Mouse (Mus musculus): ENCODE data around the gene Snx25. TPM values are rescaled to one million over a fixed set of nuclear protein-coding genes. Genes with fewer than 3 reads are reported as not detected.

Gene Snx25
- polyA plus RNA-seq, 1 experiment from 2014 or later = 6.0 TPM

DNA sequence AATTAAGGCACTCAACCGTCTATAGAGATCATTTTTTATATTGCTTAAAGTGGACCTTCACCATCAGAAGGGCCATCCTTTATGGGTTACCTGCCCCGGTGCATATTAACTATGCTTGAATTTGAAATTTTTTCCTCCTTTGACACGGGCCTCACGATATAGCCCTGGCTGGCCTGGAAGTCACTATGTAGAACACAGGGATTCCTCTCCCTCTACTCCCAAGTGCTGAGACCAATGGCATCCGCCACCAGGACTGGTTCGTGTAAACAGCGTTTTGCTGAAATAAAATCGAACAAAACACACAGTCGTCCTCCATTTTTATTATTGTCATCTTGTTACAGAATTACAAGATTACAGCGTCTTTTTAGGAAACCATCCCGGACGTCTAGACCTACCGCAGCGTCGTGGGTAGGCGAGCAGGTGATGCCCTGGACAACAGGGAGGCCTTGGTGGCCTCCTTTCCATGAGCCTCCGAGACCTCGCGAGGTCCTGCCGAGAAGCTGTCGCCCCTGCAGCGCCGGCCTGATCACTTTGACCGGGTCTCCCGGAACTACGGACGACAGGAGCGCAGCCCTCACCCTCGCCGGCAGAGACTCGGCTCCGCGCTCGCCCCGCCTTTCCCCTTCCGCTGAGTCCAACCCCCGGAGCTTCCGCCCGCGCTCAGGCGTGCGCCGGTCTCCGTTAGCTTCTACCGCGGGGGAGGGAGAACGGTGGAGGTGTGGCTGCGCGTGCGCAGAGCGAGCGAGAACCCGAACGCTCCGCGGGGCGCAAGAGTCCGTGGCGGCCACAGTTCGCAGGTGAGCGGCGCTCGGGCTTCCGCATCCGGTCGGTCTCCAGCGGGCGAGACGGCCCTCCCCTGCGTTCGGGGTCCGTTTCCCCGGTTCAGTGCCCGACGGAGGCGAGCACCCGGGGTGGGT lies 11.3 kb upstream of the Snx25 start:
- WGBS = 1% methylated on average over 75 of the region's 77 CpGs
- peak overlapping the region; percentile 81 for H3K4me2 ChIP-seq (ENCODE audit: low read depth, low read length)

DNA sequence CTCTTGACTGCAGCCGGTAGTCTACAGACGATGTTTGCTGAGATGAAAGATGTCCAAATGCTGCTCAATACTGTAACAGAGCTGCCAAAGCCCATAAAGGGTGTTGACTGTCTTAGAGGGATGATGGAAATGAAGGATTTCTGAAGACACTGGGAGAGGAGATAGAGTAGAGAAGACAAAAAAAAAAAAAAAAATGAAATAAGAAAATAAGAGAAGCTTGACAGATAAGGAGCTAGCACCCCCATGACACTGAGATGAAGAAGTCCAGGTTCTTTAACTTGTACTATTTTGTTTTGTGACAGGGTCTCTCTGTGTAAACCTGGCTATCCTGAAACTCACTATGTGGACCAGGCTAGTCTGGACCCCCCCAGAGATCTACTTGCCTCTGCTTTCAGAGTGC lies 1.1 kb upstream of the Snx25 start:
- no peak overlapping the region for H3K27ac ChIP-seq (ENCODE audit: low read length)
- no peaks in the 10 kb centered on the region for H3K9me3 ChIP-seq (replicated peaks; ENCODE audit: control insufficient read depth, low read length)
- H3K4me1 ChIP-seq (ENCODE audit: control insufficient read depth, insufficient read depth, low read length) = peaks cover 8% of the 10 kb centered on the region; the same call in 1 of the 2 replicates
- H3K27me3 ChIP-seq (ENCODE audit: control insufficient read depth, insufficient read depth, low read length) = peaks cover 6% of the 10 kb centered on the region; the same call in 1 of the 2 replicates
- 31% methylated on average over 2 of the region's 2 CpGs for WGBS
- no peak for ATAC-seq (ENCODE audit: insufficient read depth, low FRiP score)
- no peak overlapping the region for H3K4me3 ChIP-seq (replicated peaks; ENCODE audit: low read length)
- no peaks in the 10 kb centered on the region for H3K36me3 ChIP-seq (ENCODE audit: control insufficient read depth, insufficient read depth, low read length)
- no peak overlapping the region for H3K9ac ChIP-seq (ENCODE audit: low read length)
- peak overlapping the region; percentile 92; the same call in 1 of the 2 replicates for H3K4me2 ChIP-seq (ENCODE audit: low read depth, low read length)

More for the DNA sequence above, 11.3 kb upstream of the Snx25 start:
- no peaks in the 10 kb centered on the region for H3K36me3 ChIP-seq (ENCODE audit: control insufficient read depth, insufficient read depth, low read length)
- H3K4me1 ChIP-seq (ENCODE audit: control insufficient read depth, insufficient read depth, low read length) = peaks cover 16% of the 10 kb centered on the region
- H3K27me3 ChIP-seq (ENCODE audit: control insufficient read depth, insufficient read depth, low read length) = no peaks in the 10 kb centered on the region
- peak overlapping the region; percentile 84 for H3K27ac ChIP-seq (ENCODE audit: low read length)
- H3K9me3 ChIP-seq (replicated peaks; ENCODE audit: control insufficient read depth, low read length) = no peaks in the 10 kb centered on the region
- peak overlapping the region; percentile 87 for H3K9ac ChIP-seq (ENCODE audit: low read length)
- H3K4me3 ChIP-seq (replicated peaks; ENCODE audit: low read length) = peak overlapping the region; percentile 67
- peak; percentile 99 for ATAC-seq (ENCODE audit: insufficient read depth, low FRiP score)

DNA sequence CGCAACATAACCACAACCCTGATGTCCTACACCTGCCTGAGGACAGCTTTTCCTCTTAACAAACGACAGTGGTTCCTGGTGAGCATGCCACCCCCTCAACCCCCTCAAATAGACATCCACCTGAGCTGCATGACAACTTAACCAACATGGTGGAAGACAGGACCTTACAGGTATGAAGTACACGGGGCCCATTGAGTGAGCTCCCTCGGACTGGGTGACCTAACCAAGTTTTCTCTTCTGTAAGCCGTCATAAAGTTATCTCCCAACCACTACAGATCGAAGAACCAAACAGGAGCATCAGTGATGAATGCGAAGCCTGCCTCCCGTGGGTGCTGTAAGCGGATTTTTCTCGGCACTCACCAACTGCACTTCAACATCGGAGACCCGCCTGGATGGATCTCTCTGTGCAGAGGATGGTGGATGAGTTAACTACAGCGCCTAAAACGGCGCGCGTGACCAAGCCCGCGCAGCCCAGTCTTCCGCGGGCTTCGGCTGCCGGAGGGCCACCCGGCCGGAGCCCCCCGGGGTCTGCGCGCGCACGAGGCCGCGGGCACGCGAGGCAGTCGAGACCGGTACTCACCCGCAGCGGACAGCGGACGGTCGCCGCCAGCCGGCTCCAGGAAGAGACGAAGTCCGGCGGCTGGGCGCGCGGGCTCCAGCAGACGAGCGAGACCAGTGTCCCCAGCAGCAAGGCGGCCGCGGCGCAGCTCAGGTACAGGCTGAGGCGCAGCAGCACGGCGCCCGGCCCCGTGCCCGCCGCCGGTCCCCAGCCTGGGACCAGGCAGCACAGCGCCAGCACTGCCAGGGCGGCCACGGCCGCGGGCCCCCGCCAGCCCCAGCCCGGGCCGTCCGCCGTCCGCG lies 527 bp downstream of the Snx25 start, which contains the start of gene Cfap97:
Gene Cfap97, plus strand, starts transcription at position 570 of the 861 bp plus-strand sequence.
- peak within 1 kb of the TSS; percentile 91 for H3K9ac ChIP-seq (ENCODE audit: low read length)
- peaks cover 8% of the 10 kb centered on the region; the same call in 1 of the 2 replicates for H3K4me1 ChIP-seq (ENCODE audit: control insufficient read depth, insufficient read depth, low read length)
- peaks cover 6% of the 10 kb centered on the region; the same call in 1 of the 2 replicates for H3K27me3 ChIP-seq (ENCODE audit: control insufficient read depth, insufficient read depth, low read length)
- WGBS = under 1% methylated on average over 75 of the region's 75 CpGs
- H3K4me2 ChIP-seq (ENCODE audit: low read depth, low read length) = peak within 1 kb of the TSS; percentile 92
- peak; percentile 68 for ATAC-seq (ENCODE audit: insufficient read depth, low FRiP score)
- no peaks in the 10 kb centered on the region for H3K36me3 ChIP-seq (ENCODE audit: control insufficient read depth, insufficient read depth, low read length)
- H3K27ac ChIP-seq (ENCODE audit: low read length) = 0 out of 2 replicates have a peak within 1 kb of the TSS, but pooled peaks have one; percentile 14
- peak within 1 kb of the TSS; percentile 82 for H3K4me3 ChIP-seq (replicated peaks; ENCODE audit: low read length)
- H3K9me3 ChIP-seq (replicated peaks; ENCODE audit: control insufficient read depth, low read length) = no peaks in the 10 kb centered on the region

DNA sequence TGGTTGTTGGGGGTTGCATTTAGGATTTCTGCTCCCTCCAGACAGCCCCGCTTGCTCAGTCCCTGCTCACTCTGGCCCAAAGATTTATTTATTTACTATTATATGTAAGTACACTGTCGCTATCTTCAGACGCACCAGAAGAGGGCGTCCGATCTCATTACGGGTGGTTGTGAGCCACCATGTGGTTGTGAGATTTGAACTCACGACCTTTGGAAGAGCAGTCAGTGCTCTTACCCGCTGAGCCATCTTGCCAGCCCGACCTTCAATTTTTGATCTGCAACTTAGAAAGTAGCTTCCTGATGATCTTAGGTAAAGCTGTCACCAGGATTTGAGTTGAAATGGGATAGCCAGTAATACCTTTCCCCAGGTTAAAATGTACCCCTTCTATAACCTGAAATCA lies 2.2 kb downstream of the Snx25 start:
- H3K27me3 ChIP-seq (ENCODE audit: control insufficient read depth, insufficient read depth, low read length) = peaks cover 6% of the 10 kb centered on the region; the same call in 1 of the 2 replicates
- no peak overlapping the region for H3K9ac ChIP-seq (ENCODE audit: low read length)
- no peak overlapping the region for H3K4me3 ChIP-seq (replicated peaks; ENCODE audit: low read length)
- no peak overlapping the region for H3K4me2 ChIP-seq (ENCODE audit: low read depth, low read length)
- no peak for ATAC-seq (ENCODE audit: insufficient read depth, low FRiP score)
- H3K27ac ChIP-seq (ENCODE audit: low read length) = no peak overlapping the region
- H3K4me1 ChIP-seq (ENCODE audit: control insufficient read depth, insufficient read depth, low read length) = peaks cover 8% of the 10 kb centered on the region; the same call in 1 of the 2 replicates
- no peaks in the 10 kb centered on the region for H3K36me3 ChIP-seq (ENCODE audit: control insufficient read depth, insufficient read depth, low read length)
- H3K9me3 ChIP-seq (replicated peaks; ENCODE audit: control insufficient read depth, low read length) = no peaks in the 10 kb centered on the region
- 77% methylated on average over 9 of the region's 9 CpGs for WGBS

DNA sequence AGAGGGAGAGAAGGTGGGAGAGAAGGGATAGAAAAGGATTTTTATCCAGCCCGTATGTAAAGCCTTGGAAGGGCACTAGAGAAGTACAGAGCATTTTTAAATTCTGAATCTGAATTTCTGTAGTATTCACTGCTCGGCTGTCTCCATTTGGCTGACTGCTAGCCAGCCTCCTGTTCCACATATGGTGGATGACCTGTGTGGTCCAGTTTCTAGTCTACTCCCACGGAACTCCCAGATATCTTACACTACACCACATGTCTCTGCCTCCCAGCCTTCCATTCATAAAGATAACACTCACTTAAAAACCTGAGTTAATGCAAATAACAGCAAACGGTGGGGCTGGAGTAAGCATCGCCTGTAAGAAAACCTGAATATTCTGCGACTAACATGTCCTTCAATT lies 2.7 kb downstream of the Snx25 start:
- ATAC-seq (ENCODE audit: insufficient read depth, low FRiP score) = no peak
- Histone ChIP-seq H3K4me3 (replicated peaks; ENCODE audit: low read length) (no peak overlapping the region), H3K9me3 (replicated peaks; ENCODE audit: control insufficient read depth, low read length) (no peaks in the 10 kb centered on the region), H3K4me2 (ENCODE audit: low read depth, low read length) (no peak overlapping the region), H3K27ac (ENCODE audit: low read length) (no peak overlapping the region), H3K9ac (ENCODE audit: low read length) (no peak overlapping the region), H3K4me1 (ENCODE audit: control insufficient read depth, insufficient read depth, low read length) (peaks cover 10% of the 10 kb centered on the region), H3K27me3 (ENCODE audit: control insufficient read depth, insufficient read depth, low read length) (peaks cover 2% of the 10 kb centered on the region; the same call in 1 of the 2 replicates), H3K36me3 (ENCODE audit: control insufficient read depth, insufficient read depth, low read length) (no peaks in the 10 kb centered on the region)
- WGBS = 73% methylated on average over 6 of the region's 6 CpGs

DNA sequence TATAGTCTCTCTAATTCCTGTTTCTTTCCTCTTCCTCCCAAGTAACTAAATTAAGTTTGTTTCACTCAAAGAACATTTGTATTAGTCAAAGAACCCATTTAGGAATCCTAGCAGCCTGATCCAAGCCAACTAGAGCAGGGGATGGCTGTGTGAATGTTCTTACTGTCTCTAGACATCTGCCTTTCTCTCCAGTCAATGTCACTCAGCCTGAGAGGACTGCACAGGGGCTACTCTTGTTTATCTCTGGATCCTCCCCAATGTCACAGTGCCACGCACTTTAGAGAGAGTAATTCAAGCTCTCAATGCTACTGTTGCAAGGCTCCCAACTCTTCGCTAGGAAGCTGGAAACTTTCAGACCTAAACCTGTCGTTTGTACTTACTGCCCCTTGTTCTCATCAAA lies 5.8 kb downstream of the Snx25 start:
- Histone ChIP-seq H3K9me3 (replicated peaks; ENCODE audit: control insufficient read depth, low read length) (no peaks in the 10 kb centered on the region), H3K4me1 (ENCODE audit: control insufficient read depth, insufficient read depth, low read length) (peaks cover 8% of the 10 kb centered on the region), H3K27me3 (ENCODE audit: control insufficient read depth, insufficient read depth, low read length) (no peaks in the 10 kb centered on the region), H3K4me2 (ENCODE audit: low read depth, low read length) (no peak overlapping the region), H3K27ac (ENCODE audit: low read length) (no peak overlapping the region), H3K9ac (ENCODE audit: low read length) (no peak overlapping the region; the same call in 1 of the 2 replicates), H3K36me3 (ENCODE audit: control insufficient read depth, insufficient read depth, low read length) (no peaks in the 10 kb centered on the region), H3K4me3 (replicated peaks; ENCODE audit: low read length) (no peak overlapping the region)
- WGBS = 37% methylated on average over 3 of the region's 3 CpGs
- ATAC-seq (ENCODE audit: insufficient read depth, low FRiP score) = no peak

DNA sequence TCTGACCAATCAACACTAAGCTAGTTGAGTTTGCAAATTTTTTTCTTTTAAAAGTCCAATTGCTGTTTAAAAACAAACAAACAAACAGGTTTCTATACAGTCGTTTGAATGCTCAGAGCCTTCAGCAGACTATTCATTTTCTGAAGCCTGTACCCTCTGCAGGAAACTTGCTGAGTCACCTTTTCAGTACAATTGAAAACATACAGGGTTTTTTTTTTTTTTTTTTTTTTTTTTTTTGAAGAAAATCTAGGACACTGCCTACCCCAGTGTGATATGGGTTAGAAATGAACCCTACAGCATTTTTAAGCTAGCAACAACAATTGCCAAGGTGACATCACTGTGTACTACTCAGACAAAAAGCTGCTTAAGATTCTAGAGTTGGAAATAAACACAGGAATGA lies 8.0 kb downstream of the Snx25 start:
- Histone ChIP-seq H3K4me3 (replicated peaks; ENCODE audit: low read length) (no peak overlapping the region), H3K4me1 (ENCODE audit: control insufficient read depth, insufficient read depth, low read length) (peaks cover 2% of the 10 kb centered on the region; the same call in 1 of the 2 replicates), H3K9ac (ENCODE audit: low read length) (no peak overlapping the region), H3K36me3 (ENCODE audit: control insufficient read depth, insufficient read depth, low read length) (no peaks in the 10 kb centered on the region), H3K4me2 (ENCODE audit: low read depth, low read length) (no peak overlapping the region), H3K27ac (ENCODE audit: low read length) (no peak overlapping the region), H3K9me3 (replicated peaks; ENCODE audit: control insufficient read depth, low read length) (no peaks in the 10 kb centered on the region), H3K27me3 (ENCODE audit: control insufficient read depth, insufficient read depth, low read length) (no peaks in the 10 kb centered on the region)
- 29% methylated on average over 1 of the region's 1 CpGs for WGBS
- ATAC-seq (ENCODE audit: insufficient read depth, low FRiP score) = no peak

DNA sequence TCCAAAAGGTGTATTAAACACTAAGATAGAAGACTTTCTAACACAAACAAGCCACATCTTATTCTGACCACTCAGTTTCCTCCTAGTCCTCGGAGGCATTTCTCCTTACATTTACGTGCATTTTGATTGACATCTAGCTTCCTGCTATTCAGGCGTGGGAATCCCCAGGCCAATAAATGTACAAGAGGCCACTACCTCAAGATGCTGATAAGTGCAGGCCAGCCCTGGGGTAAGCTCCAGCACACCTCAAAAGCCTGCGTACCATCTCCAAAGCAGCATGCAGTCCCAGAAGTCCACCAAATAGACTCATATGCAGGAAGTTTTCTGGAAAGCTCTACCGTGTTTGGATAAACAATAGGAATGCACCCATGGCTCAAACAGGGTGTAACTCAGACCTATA lies 8.5 kb downstream of the Snx25 start:
- ATAC-seq (ENCODE audit: insufficient read depth, low FRiP score) = no peak
- peaks cover 2% of the 10 kb centered on the region; the same call in 1 of the 2 replicates for H3K4me1 ChIP-seq (ENCODE audit: control insufficient read depth, insufficient read depth, low read length)
- H3K9me3 ChIP-seq (replicated peaks; ENCODE audit: control insufficient read depth, low read length) = no peaks in the 10 kb centered on the region
- H3K4me2 ChIP-seq (ENCODE audit: low read depth, low read length) = no peak overlapping the region
- no peak overlapping the region for H3K27ac ChIP-seq (ENCODE audit: low read length)
- 66% methylated on average over 5 of the region's 5 CpGs for WGBS
- no peak overlapping the region for H3K4me3 ChIP-seq (replicated peaks; ENCODE audit: low read length)
- H3K9ac ChIP-seq (ENCODE audit: low read length) = no peak overlapping the region
- H3K36me3 ChIP-seq (ENCODE audit: control insufficient read depth, insufficient read depth, low read length) = no peaks in the 10 kb centered on the region
- no peaks in the 10 kb centered on the region for H3K27me3 ChIP-seq (ENCODE audit: control insufficient read depth, insufficient read depth, low read length)
